Mouse (Mus musculus): ENCODE results near the gene Clk3.

Clk3 gene

GRCm38 (mm10) chr9:57770214-57770613 lies 4.6 kb upstream of the Clk3 start:
- no peak for DNase-seq (ENCODE audit: low spot score)

DNA sequence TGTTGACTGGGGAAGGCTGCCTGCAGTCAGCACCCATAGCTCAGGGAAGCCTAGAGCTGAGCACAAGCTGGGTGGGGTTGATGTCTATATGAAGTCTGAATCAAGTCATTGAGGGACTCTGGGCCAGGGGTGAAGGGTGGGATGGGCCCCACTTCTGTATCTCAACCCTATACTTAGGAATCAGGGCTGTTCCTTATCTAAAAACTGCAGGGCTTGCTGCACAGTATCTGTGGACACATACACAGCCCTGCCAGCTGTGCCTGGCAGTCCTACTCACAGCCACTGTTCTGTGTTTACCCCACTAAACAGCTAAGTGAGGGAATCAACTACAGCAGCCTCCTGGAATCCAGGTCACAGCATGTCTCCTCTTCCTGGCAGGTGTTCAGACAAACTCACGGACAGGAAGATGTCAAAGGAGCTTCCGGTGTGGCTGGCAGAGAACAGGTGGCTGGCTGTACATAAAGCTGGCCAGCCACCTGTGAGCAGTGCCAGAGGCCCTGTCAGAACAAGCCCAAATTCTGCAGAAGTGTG lies 3.9 kb upstream of the Clk3 start:
- no peak for DNase-seq (ENCODE audit: low spot score)

- DNase-seq (ENCODE audit: low spot score) = no peak
Observed at GRCm38 (mm10) chr9:57767231-57767630, 1.6 kb upstream of the Clk3 start.

DNA sequence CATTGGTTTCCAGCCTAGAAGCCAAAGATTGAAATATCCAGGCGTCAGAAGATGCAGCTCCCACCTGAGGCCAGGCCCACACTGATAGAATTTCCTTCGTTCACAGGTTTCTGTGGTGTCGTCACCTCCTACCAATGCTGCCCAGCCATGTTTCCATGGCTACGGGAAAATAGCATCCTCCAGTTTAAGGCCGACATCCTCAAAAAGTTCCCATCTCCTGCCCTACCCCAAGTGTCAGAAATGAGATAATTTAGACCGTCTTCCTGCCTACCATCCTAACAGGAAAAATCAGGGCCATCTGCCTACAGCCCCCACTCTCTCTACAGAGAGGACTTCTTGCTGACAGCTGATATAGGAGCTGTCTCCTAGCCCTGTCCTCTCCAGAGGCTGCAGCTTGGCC lies 771 bp upstream of the Clk3 start:
- DNase-seq (ENCODE audit: low spot score) = no peak

GRCm38 (mm10) chr9:57764974-57765363 lies 691 bp downstream of the Clk3 start:
- DNase-seq (ENCODE audit: low spot score) = peak; percentile 96

GRCm38 (mm10) chr9:57764147-57764973 lies 1.3 kb downstream of the Clk3 start:
- DNase-seq (ENCODE audit: low spot score) = peak; percentile 77

- no peak for DNase-seq (ENCODE audit: low spot score)
Observed at GRCm38 (mm10) chr9:57762563-57762991, 3.1 kb downstream of the Clk3 start.

DNA sequence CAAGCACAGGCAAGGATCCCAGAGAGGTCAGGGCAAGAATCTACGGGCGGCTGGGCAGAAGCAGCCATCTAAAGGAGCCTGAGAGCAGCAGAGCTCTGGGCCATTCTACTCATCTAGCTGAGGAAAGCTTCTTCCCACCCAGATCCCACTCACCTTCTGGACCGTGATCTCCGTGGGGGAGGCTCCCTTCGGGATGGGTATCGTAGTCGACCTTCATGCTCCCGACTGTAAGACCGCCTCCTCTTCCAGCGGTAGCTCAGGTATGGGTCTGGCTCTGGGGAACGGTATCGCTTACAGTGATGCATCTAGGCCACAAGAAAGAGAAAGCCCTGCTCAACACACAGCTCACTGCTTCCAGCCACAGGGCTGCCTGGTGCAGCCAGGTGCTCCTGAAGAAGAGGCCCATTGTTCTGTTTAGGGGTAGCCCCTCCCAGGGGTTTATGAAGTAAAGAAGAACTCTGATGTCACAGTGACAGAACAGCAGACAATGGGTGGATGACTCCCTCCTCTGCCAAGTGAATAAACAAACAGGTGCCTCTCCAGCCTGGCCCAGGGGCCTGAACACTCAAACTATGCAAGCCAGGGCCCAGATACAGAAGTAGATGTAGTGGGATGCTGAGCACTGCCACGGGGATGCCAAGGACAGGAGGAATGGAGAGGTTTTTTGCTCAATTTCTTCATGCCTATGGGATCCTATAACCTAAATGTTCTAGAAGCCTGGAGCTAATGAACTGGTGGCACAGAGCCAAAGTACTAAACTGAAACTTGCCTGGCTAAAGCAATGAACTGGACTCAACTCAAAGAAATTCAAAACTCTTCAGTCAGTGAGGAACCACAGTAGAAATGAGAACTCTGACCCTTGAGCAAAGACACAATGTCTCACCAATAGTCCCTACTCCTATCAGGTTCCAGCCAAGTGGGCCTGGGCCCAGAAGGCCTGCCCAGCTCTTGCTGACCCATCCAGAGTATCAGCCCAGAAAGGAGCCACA lies 3.8 kb downstream of the Clk3 start:
- DNase-seq (ENCODE audit: low spot score) = no peak

- DNase-seq (ENCODE audit: low spot score) = no peak
Observed at GRCm38 (mm10) chr9:57760416-57761146, 5.1 kb downstream of the Clk3 start.

DNA sequence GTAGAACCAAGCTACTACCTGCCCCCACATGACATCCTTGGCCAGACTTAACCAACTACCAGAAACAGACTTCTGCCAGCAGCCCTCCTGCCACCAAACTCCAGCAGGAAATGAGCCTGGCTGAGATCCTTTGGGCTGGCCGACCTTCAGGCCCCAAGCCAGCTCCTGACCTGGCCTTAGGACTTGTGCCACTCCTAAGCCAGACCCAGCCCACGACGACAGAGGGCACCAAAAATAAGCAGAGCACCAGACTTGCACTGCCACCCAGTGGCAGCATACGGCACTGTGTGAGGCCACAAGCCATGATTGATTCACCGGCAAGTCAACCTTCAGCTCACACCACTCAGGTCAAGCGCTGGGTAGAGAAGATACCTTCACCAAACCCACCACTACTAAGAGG lies 6.4 kb downstream of the Clk3 start:
- DNase-seq (ENCODE audit: low spot score) = peak; percentile 32

GRCm38 (mm10) chr9:57758528-57758927 lies 7.1 kb downstream of the Clk3 start:
- DNase-seq (ENCODE audit: low spot score) = no peak

DNA sequence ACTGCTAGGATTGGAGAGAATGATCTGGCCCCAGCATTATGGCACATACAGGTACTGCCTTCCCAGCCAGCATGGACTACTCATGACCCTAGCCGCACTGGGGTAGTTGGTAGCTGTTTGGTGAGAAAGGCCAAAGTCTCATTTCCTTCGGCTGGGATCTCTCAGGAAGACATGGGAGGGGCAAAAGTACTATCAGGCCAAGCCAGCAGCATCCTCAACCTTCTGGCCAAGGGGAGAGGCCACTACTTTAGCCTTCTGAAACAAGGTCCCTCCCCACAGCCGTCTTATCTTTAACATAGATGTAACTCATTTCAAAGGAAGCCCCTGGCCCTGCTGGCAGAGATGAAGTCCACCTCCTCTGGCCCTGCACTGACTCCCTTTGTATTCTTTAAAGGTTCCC lies 8.1 kb downstream of the Clk3 start:
- no peak for DNase-seq (ENCODE audit: low spot score)

DNA sequence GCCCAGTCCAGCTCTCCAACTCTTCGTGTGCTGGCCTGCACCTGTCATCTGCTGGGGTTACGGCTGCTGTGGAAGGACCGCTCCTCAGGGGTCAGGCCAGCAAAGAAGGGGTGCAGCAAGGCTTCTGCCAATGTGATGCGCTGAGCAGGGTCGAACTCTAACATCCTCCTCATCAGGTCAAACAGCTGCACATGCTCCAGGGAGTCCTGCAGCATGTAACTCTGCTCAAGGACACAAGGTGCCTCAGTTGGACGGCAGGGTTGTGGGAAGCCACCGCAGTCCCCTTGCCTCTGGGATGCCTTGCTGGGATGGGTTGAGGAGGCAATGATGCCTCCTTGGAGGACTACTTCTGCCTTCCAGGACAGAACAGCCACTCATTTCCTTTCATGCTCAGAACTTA lies 14.8 kb downstream of the Clk3 start:
- DNase-seq (ENCODE audit: low spot score) = no peak

- no peak for DNase-seq (ENCODE audit: low spot score)
Observed at GRCm38 (mm10) chr9:57748831-57749230, 16.8 kb downstream of the Clk3 start.

GRCm38 (mm10) chr9:57748137-57748536 lies 17.5 kb downstream of the Clk3 start:
- DNase-seq (ENCODE audit: low spot score) = no peak

DNA sequence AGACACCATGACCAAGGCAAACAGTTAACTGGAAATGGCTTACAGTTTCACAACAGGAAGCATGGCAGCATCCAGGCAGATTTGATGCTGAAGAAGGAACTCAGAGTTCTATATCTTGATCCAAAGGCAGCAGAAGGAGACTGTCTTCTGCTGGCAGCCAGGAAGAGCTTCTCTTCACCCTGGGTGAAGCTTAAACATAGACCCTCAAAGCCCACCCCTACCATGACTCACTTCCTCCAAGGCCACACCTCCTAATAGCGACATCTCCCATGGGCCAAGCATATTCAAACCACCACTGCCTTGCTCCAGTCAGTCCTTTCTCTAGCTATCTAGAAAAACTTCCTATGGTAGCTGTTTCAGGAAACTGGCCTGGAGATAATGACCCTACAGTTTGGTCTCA lies 18.6 kb downstream of the Clk3 start:
- no peak for DNase-seq (ENCODE audit: low spot score)

GRCm38 (mm10) chr9:57744462-57745091 lies 21.1 kb downstream of the Clk3 start:
- DNase-seq (ENCODE audit: low spot score) = no peak

DNA sequence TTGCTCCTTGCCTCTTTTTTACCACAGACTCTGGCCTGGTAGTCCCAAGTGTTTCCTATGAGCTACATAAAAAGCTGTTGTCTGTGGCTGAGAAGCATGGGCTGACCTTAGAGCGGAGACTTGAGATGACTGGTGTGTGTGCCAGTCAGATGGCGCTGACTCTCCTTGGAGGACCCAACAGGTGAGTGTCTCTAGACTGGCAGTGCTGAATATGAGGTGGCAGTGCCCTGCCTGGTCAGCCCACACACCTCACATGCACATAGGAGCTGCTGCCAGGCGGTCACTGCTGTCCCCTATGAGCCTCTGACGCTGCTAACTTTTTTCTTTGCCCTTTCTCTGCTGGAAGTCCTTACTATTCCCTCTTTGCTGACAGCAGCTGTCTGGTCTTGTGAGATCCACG lies 25.8 kb downstream of the Clk3 start:
- DNase-seq (ENCODE audit: low spot score) = no peak

DNA sequence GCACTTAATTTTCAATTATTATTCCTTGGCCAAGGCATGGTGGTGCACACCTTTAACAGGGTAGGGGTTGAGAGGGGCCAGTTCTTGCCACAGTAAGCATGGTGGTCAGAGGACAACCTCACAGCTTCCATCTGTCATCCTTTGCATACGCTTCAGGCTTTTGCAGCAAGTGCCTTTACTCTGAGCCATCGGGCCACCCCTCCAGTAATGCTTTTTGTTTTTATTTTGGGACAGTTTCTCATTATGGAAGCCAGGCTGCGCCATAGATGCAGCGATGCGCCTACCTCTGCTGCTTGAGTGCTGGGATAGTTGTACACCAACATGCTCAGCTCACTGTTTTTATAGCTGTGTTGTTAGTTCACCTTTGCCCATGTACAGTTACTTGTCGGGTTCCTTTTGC lies 32.1 kb downstream of the Clk3 start:
- no peak for DNase-seq (ENCODE audit: low spot score)

- DNase-seq (ENCODE audit: low spot score) = no peak
Observed at GRCm38 (mm10) chr9:57728312-57728711, 37.3 kb downstream of the Clk3 start.

DNA sequence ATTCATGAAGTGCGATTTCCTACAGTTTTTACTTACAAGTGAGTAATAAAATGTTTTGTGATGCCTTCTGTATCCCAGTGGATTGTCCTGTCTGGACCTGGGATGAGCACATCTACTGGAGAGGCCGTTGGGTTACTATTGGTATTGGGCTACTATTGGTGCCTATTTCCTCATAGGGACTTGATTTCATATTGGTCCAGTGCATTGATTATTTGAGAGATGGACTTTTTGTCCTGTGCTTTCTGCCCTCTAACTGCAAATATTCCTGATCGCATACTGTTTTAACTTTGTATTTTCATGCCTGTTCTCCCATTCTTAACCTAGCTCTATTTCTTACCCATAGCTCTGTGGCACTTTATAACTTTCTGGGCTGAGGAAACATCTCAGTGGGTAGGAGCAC lies 41.0 kb downstream of the Clk3 start:
- no peak for DNase-seq (ENCODE audit: low spot score)

DNA sequence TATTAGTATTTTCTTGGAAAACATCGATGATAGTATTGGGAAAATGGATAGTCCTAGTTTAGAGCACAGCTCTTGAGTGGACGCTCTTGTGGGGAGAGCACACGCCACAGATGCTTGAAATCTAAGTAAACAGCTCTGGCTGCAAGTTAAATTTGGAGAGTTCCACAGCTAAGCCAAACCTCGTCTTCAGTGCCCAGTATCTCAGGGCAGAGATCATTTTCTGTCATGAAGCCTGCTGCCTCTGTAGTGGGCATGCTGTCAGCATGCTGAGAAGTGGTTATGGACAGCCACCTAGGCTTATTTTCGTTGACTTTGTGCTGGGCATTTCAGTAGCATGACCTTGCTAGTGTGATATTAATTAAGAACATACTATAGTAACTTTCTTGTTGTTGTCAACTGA lies 41.9 kb downstream of the Clk3 start:
- DNase-seq (ENCODE audit: low spot score) = no peak
